Mouse (Mus musculus) hindbrain, embryonic 11.5 days (tissue): ENCODE measurements around the gene Sh3glb1. TPM values are rescaled to one million over a fixed set of nuclear protein-coding genes. Genes with fewer than 3 reads are reported as not detected.
A peak's percentile ranks its signal among the peaks of the same experiment; 100 is the strongest.
"Not testable (repeated sequence)": the region's sequence is repeated elsewhere in the genome, so short reads cannot be mapped to it uniquely, and the experiment has no call there.

ENCODE experiments used
- ATAC-seq: fragments of 200-750 bp; cut with Nextera tagmentation; 2 replicates; pipeline ENCODE4 v1.8.0; 2017; ENCODE audit warnings: mild to moderate bottlenecking, moderate TSS enrichment, moderate library complexity; ENCODE audit not compliant: low FRiP score
- DNase-seq: peaks from one replicate; pipeline ENCODE4 v3.0.0-alpha.2; 2015; ENCODE audit warnings: low spot score
- H3K27ac ChIP-seq: fragments of 300-500 bp; sonication (generic); 2 replicates; pipeline ENCODE4 v1.5.1; 2014; ENCODE audit warnings: mild to moderate bottlenecking, low read depth, low read length
- H3K27me3 ChIP-seq: fragments of 300-500 bp; sonication (generic); 2 replicates; pipeline ENCODE4 v1.6.1; 2014; ENCODE audit warnings: mild to moderate bottlenecking, low read length, moderate library complexity, mixed read lengths; ENCODE audit not compliant: control insufficient read depth, insufficient read depth
- H3K36me3 ChIP-seq: fragments of 300-500 bp; sonication (generic); 2 replicates; pipeline ENCODE4 v1.6.1; 2014; ENCODE audit warnings: mild to moderate bottlenecking, low read length, moderate library complexity, mixed read lengths; ENCODE audit not compliant: control insufficient read depth, insufficient read depth
- H3K4me1 ChIP-seq: fragments of 300-500 bp; sonication (generic); replicated peaks from 2 replicates; pipeline ENCODE4 v1.6.1; 2014; ENCODE audit warnings: low read length, mixed read lengths; ENCODE audit not compliant: control insufficient read depth, insufficient read depth
- H3K4me2 ChIP-seq: fragments of 300-500 bp; sonication (generic); replicated peaks from 2 replicates; pipeline ENCODE4 v1.6.1; 2014; ENCODE audit warnings: mild to moderate bottlenecking, low read depth, low read length
- H3K4me3 ChIP-seq: fragments of 300-500 bp; sonication (generic); 2 replicates; pipeline ENCODE4 v1.5.1; 2014; ENCODE audit warnings: low read depth, low read length
- H3K9ac ChIP-seq: fragments of 300-500 bp; sonication (generic); 2 replicates; pipeline ENCODE4 v1.6.1; 2014; ENCODE audit warnings: low read depth, low read length
- H3K9me3 ChIP-seq: fragments of 300-500 bp; sonication (generic); 2 replicates; pipeline ENCODE4 v1.6.1; 2016; ENCODE audit warnings: low read length; ENCODE audit not compliant: control insufficient read depth
- WGBS: fragments of 180-500 bp; shearing (Covaris S2); extraction: QIAGEN DNeasy Blood & Tissue Kit; methylation state at CpG from one replicate; pipeline ENCODE4 v1.1.7; 2014; 5-methylcytosine and 5-hydroxymethylcytosine counted together
- polyA plus RNA-seq: library from polyadenylated mRNA; unstranded; fragments of >200 nt; fragmentation: Nextera tagmentation; extraction: Ambion mirVana; gene quantifications from 2 replicates; pipeline ENCODE4 v1.2.1, GENCODE M21; 2014

Sh3glb1 gene
- polyA plus RNA-seq = 108 and 116 TPM in 2 replicates

- no peaks in the 10 kb centered on the region for H3K9me3 ChIP-seq
- H3K27ac ChIP-seq = peak within 1 kb of the TSS; percentile 98
- H3K9ac ChIP-seq = peak within 1 kb of the TSS; percentile 88
- peak within 1 kb of the TSS; percentile 43 for H3K4me2 ChIP-seq
- peak within 1 kb of the TSS; percentile 80 for H3K4me3 ChIP-seq
- H3K27me3 ChIP-seq = no peaks in the 10 kb centered on the region
- 0 out of 2 replicates have a peak, but pooled peaks cover 2% of the 10 kb centered on the region for H3K4me1 ChIP-seq
- DNase-seq (peak; percentile 94), ATAC-seq (peak; percentile 94)
- WGBS = under 1% methylated on average over 56 of the region's 98 CpGs
- no peaks in the 10 kb centered on the region for H3K36me3 ChIP-seq
Measured at GRCm38 (mm10) chr3:144719901-144720747, at the start of gene Sh3glb1. Sh3glb1 (minus strand) TSS chr3:144720335.

- DNase-seq = no peak
- H3K27me3 ChIP-seq = no peaks in the 10 kb centered on the region
- no peak overlapping the region for H3K4me2 ChIP-seq
- no peaks in the 10 kb centered on the region for H3K4me1 ChIP-seq
- H3K4me3 ChIP-seq = no peak overlapping the region
- ATAC-seq = no peak
- H3K9me3 ChIP-seq = no peaks in the 10 kb centered on the region
- no peak overlapping the region for H3K27ac ChIP-seq
- WGBS = 89% methylated on average over 4 of the region's 4 CpGs
- H3K9ac ChIP-seq = no peak overlapping the region
- H3K36me3 ChIP-seq = no peaks in the 10 kb centered on the region
Measured at GRCm38 (mm10) chr3:144765161-144765560, 45.0 kb upstream of the Sh3glb1 start.

- H3K9ac ChIP-seq = no peak overlapping the region
- H3K27me3 ChIP-seq = no peaks in the 10 kb centered on the region
- ATAC-seq (no peak), DNase-seq (no peak)
- H3K9me3 ChIP-seq = no peaks in the 10 kb centered on the region
- H3K4me2 ChIP-seq = no peak overlapping the region
- no peaks in the 10 kb centered on the region for H3K4me1 ChIP-seq
- H3K27ac ChIP-seq = no peak overlapping the region
- no peak overlapping the region for H3K4me3 ChIP-seq
- 74% methylated on average over 6 of the region's 6 CpGs for WGBS
- H3K36me3 ChIP-seq = no peaks in the 10 kb centered on the region
Measured at GRCm38 (mm10) chr3:144761454-144761853, 41.3 kb upstream of the Sh3glb1 start.

- Histone ChIP-seq H3K36me3 (no peaks in the 10 kb centered on the region), H3K4me2 (no peak within 1 kb of the TSS), H3K4me1 (no peaks in the 10 kb centered on the region), H3K4me3 (no peak within 1 kb of the TSS), H3K9me3 (no peaks in the 10 kb centered on the region), H3K27me3 (no peaks in the 10 kb centered on the region), H3K9ac (no peak within 1 kb of the TSS), H3K27ac (no peak within 1 kb of the TSS)
- DNase-seq = no peak
- no peak for ATAC-seq
- 85% methylated on average over 9 of the region's 11 CpGs for WGBS
Measured at GRCm38 (mm10) chr3:144760592-144761309, 40.6 kb upstream of the Sh3glb1 start, which contains the start of gene Clca3a1. Clca3a1 (minus strand) TSS chr3:144760977.

GRCm38 (mm10) chr3:144759719-144760118 is 39.6 kb upstream of the Sh3glb1 start:
- no peaks in the 10 kb centered on the region for H3K27me3 ChIP-seq
- H3K9ac ChIP-seq = no peak overlapping the region
- no peak overlapping the region for H3K4me3 ChIP-seq
- no peak for DNase-seq
- no peak for ATAC-seq
- 81% methylated on average over 3 of the region's 3 CpGs for WGBS
- no peaks in the 10 kb centered on the region for H3K9me3 ChIP-seq
- no peak overlapping the region for H3K4me2 ChIP-seq
- H3K4me1 ChIP-seq = no peaks in the 10 kb centered on the region
- no peak overlapping the region for H3K27ac ChIP-seq
- no peaks in the 10 kb centered on the region for H3K36me3 ChIP-seq

GRCm38 (mm10) chr3:144756103-144756502 is 36.0 kb upstream of the Sh3glb1 start:
- H3K27me3 ChIP-seq, H3K9me3 ChIP-seq, H3K4me1 ChIP-seq, H3K4me3 ChIP-seq, H3K36me3 ChIP-seq, H3K4me2 ChIP-seq, DNase-seq, H3K27ac ChIP-seq, ATAC-seq, H3K9ac ChIP-seq: not testable (repeated sequence)
- 88% methylated on average over 8 of the region's 8 CpGs for WGBS

- Histone ChIP-seq H3K4me1 (no peaks in the 10 kb centered on the region), H3K9me3 (no peaks in the 10 kb centered on the region), H3K9ac (no peak overlapping the region), H3K27ac (no peak overlapping the region), H3K36me3 (no peaks in the 10 kb centered on the region), H3K27me3 (no peaks in the 10 kb centered on the region), H3K4me2 (no peak overlapping the region), H3K4me3 (no peak overlapping the region)
- WGBS = 2% methylated on average over 2 of the region's 2 CpGs
- ATAC-seq (no peak), DNase-seq (peak; percentile 23)
Measured at GRCm38 (mm10) chr3:144753120-144753519, 33.0 kb upstream of the Sh3glb1 start.

GRCm38 (mm10) chr3:144749062-144749963 is 29.2 kb upstream of the Sh3glb1 start:
- not testable (repeated sequence) for H3K9me3 ChIP-seq, H3K4me3 ChIP-seq, H3K4me1 ChIP-seq, H3K27me3 ChIP-seq, H3K36me3 ChIP-seq, H3K9ac ChIP-seq, H3K27ac ChIP-seq, H3K4me2 ChIP-seq
- ATAC-seq (peak; percentile 35; the same call in 1 of the 2 replicates), DNase-seq (peak; percentile 9)
- WGBS = 62% methylated on average over 17 of the region's 21 CpGs
